Mouse (Mus musculus) embryonic fibroblast, embryonic 13.5 days (primary cell): ENCODE measurements around the gene Iyd. TPM values are rescaled to one million over a fixed set of nuclear protein-coding genes. Genes with fewer than 3 reads are reported as not detected.

Experiments
- H3K27ac ChIP-seq: 2 replicates; pipeline ENCODE4 v1.5.1; 2012; ENCODE audit warnings: low read length, control low read depth, inconsistent platforms; ENCODE audit not compliant: insufficient read depth
- H3K4me1 ChIP-seq: 2 replicates; pipeline ENCODE4 v1.6.1; 2011; ENCODE audit warnings: low read length; ENCODE audit not compliant: control insufficient read depth, insufficient read depth
- H3K4me3 ChIP-seq: 2 replicates; pipeline ENCODE4 v1.5.1; 2011; ENCODE audit warnings: mild to moderate bottlenecking, control low read depth, low read length; ENCODE audit not compliant: insufficient read depth
- CTCF ChIP-seq: IDR thresholded peaks from 2 replicates; pipeline ENCODE4 v1.5.1; 2011; ENCODE audit warnings: mild to moderate bottlenecking, control low read depth, low read length, moderate library complexity, borderline replicate concordance; ENCODE audit not compliant: insufficient read depth
- POLR2A ChIP-seq: IDR thresholded peaks from 2 replicates; pipeline ENCODE4 v1.6.1; 2011; ENCODE audit warnings: low read depth, mild to moderate bottlenecking, control low read depth, low read length, moderate library complexity
- polyA plus RNA-seq: library from polyadenylated mRNA; stranded (reverse); fragments of >200 nt; gene quantifications from 2 replicates; pipeline ENCODE4 v1.2.4, GENCODE M21; 2011; ENCODE audit warnings: low read depth; ENCODE audit not compliant: missing spikeins, insufficient read length

Iyd gene
- polyA plus RNA-seq, 1 experiment: 0.65 TPM

DNA sequence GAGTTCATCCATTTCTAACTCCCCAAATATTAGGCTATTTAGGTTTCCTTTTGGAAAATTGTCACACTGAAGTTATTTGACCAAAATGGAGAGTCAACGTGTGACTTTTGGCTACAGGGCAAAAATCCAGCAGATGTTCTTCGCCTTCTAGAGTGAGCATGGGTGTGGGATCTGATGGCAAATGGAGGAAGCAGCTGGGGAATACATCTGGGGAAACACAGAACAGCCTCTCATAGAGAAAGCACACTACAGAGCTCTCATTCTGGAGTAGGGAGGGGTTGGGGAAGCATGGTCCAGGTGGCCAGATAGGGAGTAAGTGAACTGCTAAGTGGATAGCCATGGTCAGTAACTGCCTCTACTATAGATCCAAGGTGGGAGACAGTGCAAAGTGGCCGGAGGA, 50.6 kb downstream of the Iyd start:
- H3K4me1 ChIP-seq: no peaks in the 10 kb centered on the region
- TF ChIP-seq POLR2A (no peak), CTCF (no peak)
- H3K27ac ChIP-seq: no peak overlapping the region
- H3K4me3 ChIP-seq: no peak overlapping the region

- TF ChIP-seq POLR2A (no peak), CTCF (no peak)
- Histone ChIP-seq H3K4me1 (no peaks in the 10 kb centered on the region), H3K4me3 (no peak overlapping the region), H3K27ac (no peak overlapping the region)
Measured at GRCm38 (mm10) chr10:3591790-3592189, 51.8 kb downstream of the Iyd start.

GRCm38 (mm10) chr10:3596697-3597096, 56.7 kb downstream of the Iyd start:
- H3K4me1 ChIP-seq: no peaks in the 10 kb centered on the region
- TF ChIP-seq POLR2A (no peak), CTCF (no peak)
- no peak overlapping the region for H3K27ac ChIP-seq
- H3K4me3 ChIP-seq: no peak overlapping the region

DNA sequence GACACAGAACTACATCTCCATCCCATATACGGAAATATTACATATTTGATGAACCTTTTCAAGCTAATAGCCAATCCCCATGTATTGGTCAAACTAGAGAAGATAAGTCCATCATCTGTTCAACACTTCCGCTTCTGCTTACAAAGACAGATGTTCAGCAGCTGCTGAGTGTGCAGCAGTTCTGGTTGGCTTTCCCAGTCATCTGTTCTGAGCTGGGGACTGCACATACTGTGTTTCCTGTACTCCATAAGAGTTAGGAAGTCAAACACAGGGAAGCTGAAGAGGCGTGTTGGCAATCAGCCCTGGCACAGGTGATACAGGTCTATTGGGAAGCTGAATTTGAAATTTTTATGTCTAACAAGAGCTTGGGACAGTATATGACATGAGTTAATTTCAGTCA, 57.7 kb downstream of the Iyd start:
- Histone ChIP-seq H3K4me3 (no peak overlapping the region), H3K4me1 (no peaks in the 10 kb centered on the region), H3K27ac (no peak overlapping the region)
- TF ChIP-seq CTCF (no peak), POLR2A (no peak)

Other genes with a start within 250 kb of the Iyd start
- gene Ppp1r14c, start 174.2 kb upstream of the Iyd start, polyA plus RNA-seq: 0.70 and 1.7 TPM in 2 replicates
- gene Plekhg1, start 200.1 kb downstream of the Iyd start, polyA plus RNA-seq: 4.5 and 8.7 TPM in 2 replicates